Mouse (Mus musculus): Measurements from ENCODE around the gene Emid1.

The Emid1 gene

DNA sequence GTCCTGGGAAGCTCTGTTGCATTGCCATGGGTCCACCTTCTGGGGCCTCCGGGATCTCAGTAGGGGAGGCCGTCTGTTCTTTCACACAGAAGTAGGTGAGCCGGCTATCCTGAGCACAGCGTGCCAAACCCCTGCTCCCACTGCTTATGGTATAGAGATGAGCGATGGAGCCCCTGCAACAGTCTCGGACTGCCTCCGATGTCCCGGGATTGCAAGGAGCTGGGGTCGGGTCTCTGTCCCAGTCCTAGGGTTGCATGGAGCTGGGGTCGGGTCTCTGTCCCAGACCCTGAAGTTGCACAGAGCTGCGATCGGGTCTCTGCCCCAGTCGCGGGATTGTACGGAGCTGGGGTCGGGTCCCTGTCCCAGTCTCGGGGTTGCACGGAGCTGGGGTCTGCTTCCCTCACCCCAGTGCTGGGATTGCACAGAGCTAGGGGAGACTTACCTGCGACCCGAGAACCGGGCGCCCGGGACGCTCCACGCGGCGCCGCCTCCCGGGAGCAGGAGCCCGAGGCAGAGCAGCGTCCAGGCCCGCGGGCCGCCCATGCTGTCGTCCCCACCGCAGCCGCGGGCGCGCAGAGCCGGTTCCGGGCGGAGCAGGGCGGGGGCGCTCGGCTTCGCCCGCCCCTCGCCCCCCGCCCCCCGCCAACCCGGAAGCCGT, at the start of gene Emid1:
Gene Emid1, minus strand, starts transcription at position 578 of the 658 bp plus-strand sequence.
- in situ Hi-C loops (cut with MboI, MseI): no loop called here

DNA sequence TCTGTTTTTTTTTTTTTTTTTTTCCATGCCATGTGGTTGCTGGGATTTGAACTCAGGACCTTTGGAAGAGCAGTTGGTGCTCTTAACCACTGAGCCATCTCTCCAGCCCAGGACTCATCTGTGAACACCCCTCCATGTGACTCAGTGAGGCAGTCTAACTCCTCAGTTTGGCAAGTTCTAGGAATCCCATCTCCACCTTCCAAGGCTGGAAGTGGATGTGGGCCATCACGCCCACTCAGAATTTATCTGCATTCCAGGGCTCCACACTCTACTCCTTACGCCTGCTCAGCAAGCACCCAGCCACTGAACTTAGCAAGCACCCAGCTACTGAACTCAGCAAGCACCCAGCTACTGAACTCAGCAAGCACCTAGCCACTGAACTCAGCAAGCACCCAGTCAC, 47.8 kb upstream of the Emid1 start:
- in situ Hi-C loops (cut with MboI, MseI): no loop called here

DNA sequence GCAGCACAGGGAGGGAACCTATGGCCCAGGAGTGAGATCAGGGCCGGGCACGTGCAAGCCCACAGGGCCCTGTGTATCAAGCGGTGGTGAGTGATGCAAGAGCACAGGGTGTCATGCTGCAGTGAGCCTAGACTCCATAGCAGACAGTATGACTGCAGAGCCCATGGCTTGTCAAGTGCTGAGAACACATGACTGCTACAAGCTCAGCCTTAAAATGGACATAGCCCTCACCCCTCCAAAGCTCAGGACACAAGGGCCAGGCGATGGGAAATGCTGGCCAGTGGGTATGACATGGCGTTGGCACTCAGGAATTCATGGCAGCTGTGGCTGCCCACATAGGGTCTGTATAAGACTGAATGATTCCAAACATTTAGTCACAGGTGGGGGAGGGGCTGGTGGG, 45.0 kb upstream of the Emid1 start:
- in situ Hi-C loops (cut with MboI, MseI): no loop called here

DNA sequence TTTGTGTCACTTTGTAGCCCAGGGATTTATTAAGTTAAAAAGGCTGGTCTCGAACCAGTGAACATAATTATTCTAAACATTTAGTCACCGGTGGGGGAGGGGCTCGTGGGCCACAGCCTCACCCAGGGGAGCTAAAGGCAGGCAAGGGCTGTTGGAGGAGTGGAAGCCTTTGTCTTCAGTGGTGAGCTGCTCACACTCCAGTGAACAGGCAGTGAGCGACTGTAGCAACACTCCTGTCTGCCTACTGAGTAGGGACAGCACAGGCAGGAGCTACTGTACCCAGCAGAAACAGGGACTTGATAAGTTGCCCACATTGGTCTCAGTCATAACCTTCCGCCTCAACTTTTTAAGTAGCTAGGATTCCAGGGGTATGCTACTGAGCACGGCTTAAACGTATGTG, 44.5 kb upstream of the Emid1 start:
- in situ Hi-C loops (cut with MboI, MseI): no loop called here

DNA sequence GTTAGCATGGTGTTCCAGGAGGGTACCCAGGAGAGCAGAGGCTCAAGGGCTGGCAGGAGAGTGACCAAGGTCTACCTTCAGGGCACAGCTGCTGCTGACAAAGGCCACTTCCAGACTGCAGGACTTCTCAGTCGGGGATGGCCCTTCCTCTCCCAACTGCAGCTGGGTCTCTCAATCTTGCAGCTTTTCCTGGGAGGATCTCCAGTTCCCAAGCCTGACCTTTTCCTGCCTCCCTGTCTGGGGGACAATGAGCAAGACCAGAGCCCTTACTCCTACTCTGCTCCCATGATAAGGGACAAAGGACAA, 41.5 kb upstream of the Emid1 start:
- in situ Hi-C loops (cut with MboI, MseI): no loop called here

DNA sequence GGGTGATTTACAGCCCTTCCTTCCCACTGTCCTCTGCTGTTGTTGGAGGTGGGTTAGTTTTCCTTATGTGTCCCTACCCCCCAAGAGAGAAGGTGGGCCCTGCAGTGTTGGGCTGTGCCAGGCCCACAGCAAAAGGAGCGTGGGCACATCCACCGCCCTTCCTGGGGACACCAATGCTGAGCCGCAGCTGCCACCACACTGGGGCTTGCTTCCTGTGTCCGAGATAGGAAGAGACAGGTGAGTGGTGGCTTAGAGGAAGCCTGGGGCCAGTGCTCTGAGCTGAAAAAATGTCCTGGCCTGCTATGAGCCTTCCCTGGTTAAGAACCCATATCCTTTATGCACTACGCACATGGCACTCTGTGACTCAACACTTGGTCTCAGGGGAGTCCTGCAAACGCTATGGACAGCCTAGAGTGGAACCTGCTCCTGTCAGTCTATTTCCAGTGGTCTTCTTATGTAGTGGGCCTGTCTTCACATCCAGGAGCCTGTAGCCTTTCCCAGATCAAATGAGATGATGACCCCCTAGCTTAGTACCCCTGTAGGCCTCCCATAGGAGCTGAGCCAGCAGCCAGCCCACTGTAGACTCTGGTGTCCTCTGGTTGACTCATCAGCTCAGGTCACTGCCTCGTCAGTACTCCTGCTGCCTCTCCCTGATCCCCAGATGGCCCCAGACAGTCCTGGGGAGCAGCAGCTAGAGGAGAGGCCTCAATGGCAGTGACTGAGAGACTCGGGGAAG, 41.0 kb upstream of the Emid1 start:
- in situ Hi-C loops (cut with MboI, MseI): no loop called here

DNA sequence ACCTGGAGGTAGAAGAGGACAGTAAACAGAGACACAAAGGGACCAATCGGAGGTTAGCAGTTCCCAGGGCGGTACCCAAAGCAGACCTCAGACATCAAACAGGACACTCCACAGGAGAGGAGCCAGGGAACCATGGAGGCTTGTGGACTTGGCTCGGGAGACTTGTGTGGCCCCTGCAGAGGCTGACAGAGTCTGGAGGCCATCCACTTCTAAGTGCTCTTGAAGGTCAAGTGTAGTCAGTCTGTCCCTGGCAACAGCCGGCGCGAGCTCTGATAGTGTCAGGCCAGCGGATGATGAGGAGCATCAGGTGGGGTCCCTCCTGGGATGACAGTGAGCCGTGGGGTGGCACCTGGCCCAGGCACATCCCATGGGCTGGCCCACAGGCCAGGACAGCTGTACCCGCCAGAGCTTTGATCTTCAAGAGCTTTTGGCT, 40.0 kb upstream of the Emid1 start:
- in situ Hi-C loops (cut with MboI, MseI): no loop called here

DNA sequence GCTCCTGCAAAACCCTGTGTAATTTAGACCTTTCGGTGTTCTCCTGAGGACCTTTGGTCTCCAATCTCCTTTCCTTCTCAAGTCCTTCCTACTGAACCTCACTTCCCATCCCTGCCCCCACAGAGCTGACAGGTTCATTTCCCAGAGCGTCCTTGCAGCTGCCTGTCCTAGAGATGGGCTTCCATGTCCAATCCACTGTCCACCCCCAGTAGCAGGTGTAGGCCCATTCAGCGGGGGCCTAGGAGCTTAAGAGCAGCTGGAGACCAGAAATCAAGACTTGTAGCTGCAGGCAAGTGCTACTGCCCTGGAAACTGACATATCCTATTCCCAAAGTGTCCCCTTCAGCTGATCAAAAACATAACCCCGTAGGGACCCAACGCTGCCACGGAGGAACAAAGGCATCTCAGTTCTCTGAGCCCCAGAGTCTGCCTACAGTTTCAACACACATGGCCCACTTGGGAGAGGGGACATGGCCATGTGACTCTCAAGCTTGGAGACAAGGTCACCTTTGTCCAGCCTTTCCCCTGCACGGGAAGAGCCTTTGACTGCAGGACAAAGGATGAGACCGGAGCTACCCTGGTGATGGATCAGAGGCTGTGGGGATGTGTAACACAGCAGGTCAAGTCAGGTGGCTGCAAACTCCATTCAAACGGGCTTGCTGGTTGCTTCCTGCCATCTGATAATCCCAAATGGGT, 37.3 kb upstream of the Emid1 start:
- in situ Hi-C loops (cut with MboI, MseI): no loop called here

DNA sequence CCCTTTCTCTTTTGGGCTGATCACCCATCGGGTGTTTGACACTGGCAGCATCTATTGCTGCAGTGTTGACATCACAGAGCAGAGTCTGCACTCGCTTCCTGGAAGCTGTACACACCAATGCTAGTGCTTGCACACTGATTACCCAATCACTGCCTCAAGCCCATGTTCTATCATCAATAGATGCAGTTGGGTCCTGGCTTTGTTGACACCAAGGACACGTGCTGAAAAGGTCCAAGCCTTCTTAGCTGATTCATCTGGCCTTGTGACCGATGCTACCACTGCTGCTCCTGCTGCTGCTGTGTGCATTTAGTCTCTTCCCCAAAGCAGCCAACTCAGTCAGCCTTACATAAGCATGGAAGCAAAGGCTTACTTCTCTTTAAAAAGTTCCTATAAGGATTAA, 36.1 kb upstream of the Emid1 start:
- in situ Hi-C loops (cut with MboI, MseI): no loop called here

DNA sequence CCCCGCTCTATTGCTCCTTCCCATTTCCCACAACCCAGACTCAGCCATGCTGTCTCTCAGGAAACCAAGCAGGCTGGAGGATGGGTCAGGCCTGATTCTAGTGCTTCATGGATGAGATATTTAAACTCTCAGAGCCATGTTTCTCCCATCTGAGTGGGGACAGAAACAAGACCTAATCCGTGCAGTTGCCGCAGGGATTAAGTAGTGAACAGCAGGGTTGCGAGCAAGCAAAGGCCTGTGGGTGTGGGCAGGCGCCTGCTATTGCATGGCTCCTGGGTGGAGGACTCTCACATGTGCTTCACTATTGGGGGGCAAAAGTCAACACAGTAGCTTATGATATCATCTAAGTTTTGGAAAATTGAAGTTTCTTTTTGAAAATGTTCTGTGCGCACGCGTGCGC, 32.8 kb upstream of the Emid1 start:
- in situ Hi-C loops (cut with MboI, MseI): loop anchor here (5.0 kb wide), 1 partner anchor 87 kb away; no protein-coding TSS in a partner anchor

DNA sequence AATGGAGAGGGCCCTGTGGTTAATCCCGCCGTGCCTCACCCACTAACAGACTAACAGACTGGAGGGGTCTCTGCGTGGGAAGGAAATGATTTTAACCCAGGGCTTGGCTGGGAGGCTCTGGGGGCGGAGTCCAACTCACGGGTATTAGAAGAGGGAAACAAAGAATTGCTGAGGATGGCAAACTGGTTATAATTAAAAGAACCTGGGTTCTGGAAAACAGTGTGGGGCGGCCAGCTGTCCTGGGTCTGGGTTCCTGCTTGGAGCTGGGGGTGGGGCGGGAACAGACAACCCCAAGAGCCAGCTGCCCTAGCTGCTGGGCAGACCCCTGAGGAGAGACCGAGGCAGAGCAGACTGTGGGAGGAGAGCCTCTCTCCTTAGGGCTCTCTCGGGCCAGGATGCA, 32.2 kb upstream of the Emid1 start:
- in situ Hi-C loops (cut with MboI, MseI): loop anchor here (5.0 kb wide), 1 partner anchor 88 kb away; no protein-coding TSS in a partner anchor

DNA sequence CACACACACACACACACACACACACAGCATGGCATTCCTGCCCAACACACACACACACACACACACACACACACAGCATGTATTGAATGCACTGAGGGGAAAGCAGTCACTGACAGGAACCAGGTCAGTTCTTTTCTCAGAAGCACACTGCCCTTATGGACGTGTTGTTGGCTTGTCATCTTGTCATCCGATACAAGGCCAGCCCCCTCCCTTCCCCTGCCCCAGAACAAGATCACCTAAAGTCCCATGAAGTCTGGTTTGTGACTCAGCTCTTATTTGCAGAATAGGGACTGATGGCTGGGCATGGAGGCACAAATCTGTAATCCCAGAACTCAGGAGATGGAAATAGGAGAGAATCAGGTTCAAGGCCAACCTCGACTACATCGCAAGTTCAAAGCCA, 30.8 kb upstream of the Emid1 start:
- in situ Hi-C loops (cut with MboI, MseI): loop anchor here (5.0 kb wide), 1 partner anchor 89 kb away; no protein-coding TSS in a partner anchor

DNA sequence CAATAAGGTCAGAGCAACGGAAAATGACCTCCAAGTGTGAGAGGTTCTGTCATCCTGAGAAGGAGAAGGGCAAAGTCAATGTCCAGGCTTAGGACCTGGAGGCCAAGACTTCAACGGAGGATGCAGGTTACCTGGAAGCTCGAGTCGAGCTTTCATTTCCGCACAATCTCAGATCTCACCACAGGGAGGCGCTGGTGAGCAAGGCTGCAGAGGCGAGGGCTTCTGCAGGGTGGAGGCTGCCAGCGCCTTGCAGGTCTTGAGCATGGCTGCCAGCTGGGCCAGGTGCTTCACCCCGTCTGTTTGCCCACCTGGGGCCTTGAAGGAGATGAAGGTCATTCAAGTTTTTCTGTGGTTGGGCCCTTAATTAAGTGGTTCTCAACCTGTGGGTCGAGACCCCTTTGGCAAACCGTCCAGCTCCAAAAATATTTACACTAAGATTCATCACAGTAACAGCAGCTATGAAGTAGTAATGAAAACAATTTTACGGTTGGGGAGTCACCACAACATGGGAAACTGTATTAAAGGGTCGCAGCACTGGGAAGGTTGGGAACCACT, 29.9 kb upstream of the Emid1 start:
- in situ Hi-C loops (cut with MboI, MseI): loop anchor here (5.0 kb wide), 1 partner anchor 90 kb away; no protein-coding TSS in a partner anchor

DNA sequence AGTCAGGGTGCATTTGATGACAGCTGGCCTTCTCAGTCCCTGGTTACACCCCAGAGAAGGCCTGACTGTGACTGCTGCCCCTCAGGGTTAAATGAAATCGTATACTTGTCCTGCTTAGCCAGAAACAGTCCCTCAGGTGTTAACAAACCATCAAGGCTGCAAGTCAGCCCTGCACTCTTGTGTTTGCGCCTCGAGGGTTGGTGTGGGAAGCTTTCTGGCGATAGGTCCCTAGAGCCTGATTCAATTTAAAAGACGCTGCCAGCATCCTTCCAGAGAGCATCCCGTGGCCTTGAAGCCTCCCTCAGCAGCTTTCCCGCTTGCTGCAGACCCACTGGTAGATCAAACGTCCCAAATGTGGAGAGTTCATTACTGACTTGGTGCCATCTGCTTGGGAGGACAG, 27.3 kb upstream of the Emid1 start:
- in situ Hi-C loops (cut with MboI, MseI): no loop called here

DNA sequence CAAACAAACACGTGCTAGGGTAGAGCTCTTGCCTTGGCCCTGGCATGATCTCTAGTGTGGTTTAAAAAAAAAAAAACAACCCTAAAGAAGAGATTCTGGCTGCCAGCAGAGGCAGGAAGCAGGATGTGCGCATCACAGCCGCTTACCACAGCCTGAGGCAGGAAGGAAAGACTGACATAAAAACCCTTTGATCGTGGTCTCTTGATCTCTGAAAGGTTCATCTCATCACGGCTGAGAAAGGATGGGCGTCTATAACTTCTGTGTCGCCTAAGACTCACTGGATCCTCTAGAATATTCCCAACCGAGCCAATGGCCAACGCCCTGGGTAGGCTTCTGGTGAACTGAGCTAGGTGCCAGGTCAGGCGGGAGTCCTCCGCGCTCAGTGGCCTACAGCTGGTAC, 25.1 kb upstream of the Emid1 start:
- in situ Hi-C loops (cut with MboI, MseI): no loop called here

DNA sequence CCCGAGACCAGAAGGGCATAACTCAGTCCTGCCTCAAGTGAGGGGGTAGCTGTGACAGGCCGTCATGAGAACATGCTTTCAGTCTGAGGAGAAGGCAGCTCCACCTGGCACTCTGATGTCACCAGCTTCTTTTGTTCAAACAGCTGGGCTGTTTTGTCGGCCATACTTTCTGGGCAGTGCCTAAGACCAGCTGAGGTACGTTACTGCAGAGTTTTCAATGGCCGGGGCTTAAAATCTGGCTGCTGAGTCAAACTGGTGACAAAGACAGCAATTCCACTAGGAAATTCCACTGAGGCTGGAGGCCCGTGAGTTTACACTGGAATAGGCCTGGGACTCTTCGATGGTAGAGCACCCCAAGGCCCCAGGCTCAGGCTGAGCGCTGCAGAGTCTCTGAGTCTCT, 24.6 kb upstream of the Emid1 start:
- in situ Hi-C loops (cut with MboI, MseI): no loop called here

DNA sequence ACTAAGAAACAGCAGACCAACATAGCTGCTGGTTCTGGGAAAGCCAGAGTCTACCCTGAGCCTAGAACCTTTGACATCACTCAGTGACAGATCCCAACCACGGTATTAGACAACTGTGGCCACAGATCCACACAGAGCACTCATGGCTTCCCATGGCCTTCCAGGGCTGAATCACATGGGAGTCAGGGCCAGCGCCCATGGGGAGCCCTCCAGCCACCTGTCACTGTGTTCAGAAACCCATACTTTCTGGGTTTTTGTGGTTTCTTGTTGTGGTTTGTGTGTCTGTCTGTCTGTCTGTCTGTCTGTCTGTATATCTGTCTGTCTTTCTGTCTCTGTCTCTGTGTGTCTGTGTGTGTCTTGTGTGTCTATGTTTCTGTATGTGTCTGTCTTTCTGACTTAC, 23.8 kb upstream of the Emid1 start:
- in situ Hi-C loops (cut with MboI, MseI): no loop called here

DNA sequence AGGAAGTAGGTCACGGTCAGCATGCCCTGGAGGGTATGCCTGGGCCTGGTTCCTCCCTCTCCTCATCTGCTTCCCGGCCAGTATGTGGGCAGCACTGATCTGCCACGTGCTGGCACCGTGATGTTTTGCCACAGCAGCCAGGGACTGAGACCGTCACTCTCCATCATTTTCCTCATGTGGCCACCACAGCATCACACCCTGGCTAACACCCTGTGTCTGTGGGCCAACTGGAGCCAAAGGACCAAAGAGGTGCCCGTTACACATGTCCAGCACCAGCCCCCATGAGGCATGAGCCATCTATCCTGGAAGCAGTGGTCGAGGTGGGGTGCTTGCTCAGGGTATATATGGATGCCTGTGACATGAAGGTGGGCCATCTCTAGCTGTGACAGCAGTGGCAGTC, 23.1 kb upstream of the Emid1 start:
- in situ Hi-C loops (cut with MboI, MseI): no loop called here

DNA sequence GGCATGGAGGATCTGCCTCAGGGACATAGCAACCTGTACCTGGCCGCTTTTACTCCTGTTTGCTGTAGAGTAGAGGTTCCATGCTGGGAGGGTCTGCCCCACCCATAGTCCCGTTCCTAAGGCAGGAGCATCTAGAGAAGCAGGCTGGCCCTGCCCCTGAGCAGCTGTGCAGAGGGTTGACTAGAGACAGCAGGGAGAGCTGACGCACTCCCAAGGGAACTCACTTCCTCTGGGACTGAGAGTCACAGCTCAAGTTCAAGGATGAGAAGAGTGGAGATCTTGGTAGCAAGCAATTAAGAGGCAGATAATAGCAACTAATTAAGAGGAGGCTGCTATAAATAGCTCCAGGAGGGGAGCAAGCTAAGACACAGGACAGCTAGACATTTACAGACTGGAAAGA, 20.8 kb upstream of the Emid1 start:
- in situ Hi-C loops (cut with MboI, MseI): no loop called here

DNA sequence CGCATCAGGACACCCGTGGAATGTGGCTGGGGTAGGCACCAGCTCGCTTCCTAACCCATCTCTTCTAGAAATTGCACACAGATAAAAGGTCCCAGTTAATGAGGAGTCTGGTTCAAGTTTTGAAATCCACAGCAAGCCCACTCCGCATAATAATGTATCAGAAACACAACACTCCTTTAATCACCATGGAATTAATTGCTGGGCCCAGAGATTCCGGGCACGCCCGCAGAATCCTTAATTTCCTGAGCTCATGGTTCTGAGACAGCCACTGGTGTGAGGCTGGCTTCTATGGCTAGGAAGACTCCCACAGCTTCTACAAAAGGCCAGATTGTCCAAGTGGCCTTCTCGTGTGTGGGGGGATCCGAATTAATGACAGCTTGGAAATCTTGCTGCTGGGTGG, 15.3 kb upstream of the Emid1 start:
- in situ Hi-C loops (cut with MboI, MseI): loop anchor here (10.0 kb wide), 1 partner anchor 297 kb away; no protein-coding TSS in a partner anchor

DNA sequence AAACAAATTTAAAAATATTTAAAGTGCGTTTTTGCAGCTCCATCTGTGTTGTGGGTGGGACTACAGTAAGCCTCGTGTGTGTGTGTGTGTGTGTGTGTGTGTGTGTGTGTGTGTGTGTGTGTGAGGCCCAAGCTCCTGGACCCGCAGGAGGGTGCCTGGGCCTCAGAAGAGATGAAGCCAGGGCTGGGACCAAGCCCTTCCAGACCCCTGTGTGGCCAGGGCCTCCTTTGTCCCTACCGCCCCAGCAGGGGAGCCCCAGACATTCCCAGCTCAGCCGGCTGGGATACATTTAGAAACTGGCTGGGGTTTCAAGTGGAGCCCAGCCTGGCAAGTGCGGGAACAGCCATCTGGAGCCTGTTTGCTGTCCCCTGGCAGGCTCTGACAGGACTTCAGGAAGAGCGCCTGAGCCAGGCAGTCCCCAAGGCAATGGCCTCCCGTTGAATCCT, 13.4 kb upstream of the Emid1 start:
- in situ Hi-C loops (cut with MboI, MseI): loop anchor here (10.0 kb wide), 1 partner anchor 299 kb away; no protein-coding TSS in a partner anchor

DNA sequence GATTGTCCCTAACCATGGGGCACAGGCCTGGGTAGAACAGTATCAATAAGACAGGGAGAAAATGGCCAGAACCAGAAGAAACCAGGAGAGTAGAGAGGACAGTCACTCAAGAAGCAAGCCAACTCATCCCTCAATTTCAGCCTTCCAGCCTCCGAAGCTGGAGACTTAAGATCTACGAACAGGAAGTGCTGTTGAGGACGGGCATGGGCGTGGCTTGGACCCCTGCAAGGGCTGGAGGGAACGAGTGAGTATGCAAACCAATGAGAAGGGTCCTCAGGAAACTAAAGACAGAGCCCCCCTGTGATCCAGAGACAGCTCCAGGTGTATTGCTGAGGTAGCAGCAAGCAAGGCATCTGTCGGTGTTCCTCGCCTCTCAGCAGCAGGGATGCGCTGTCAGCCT, 12.3 kb upstream of the Emid1 start:
- in situ Hi-C loops (cut with MboI, MseI): loop anchor here (10.0 kb wide), 1 partner anchor 300 kb away; no protein-coding TSS in a partner anchor

Data from regulatory T cell (primary cell).